9 mouse cellular contexts compared by ENCODE assay signal in the genomic region with DNA sequence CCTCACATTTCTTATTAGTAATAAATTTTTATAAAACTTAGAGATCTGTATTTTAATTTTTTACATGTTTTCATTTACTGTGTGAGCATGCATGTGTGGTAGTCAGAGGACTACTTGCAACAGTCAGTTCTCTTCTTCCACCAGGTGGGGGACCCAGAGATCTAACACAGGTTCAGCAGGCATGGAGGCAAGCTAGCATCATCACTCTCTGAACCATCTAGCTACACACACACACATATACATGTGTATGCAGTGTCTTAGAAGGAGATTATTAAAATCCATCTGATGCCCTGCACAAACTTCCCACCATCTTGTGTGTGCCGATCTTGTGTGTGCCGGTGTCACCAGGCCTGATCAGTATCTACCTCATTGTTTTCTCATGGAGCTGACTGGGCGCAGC. TPM values are rescaled to one million over a fixed set of nuclear protein-coding genes. Genes with fewer than 3 reads are reported as not detected.
A peak's percentile ranks its signal among the peaks of the same experiment; 100 is the strongest.
DNase-seq lines count a peak whose midpoint lies in the region; ATAC-seq lines count a peak whose summit lies in the region.
"Had no signal": no experiment of that assay in that cellular context is flagged by ENCODE, and none has a peak within 500 bp of the region (broad histone marks: within the 10 kb centered on the region; RNA-seq: fewer than 3 reads in every experiment).

No protein-coding gene starts in this region.

- no peaks in the 10 kb centered on the region for H3K9me3 ChIP-seq in forebrain, embryonic 16.5 days (ENCODE audit: control insufficient read depth, low read length)
- H3K9me3 ChIP-seq in midbrain, embryonic 15.5 days: no peaks in the 10 kb centered on the region

- peak; percentile 64 for DNase-seq in testis, postnatal 10 days (ENCODE audit: low spot score)
- DNase-seq in testis, postnatal 14 days (ENCODE audit: low spot score): no peak
- DNase-seq in brain, embryonic 18.5 days (ENCODE audit: low read depth, low spot score): peak; percentile 42
- DNase-seq in hindlimb bud, embryonic 11.5 days (ENCODE audit: extremely low spot score, low read depth, low spot score): peak; percentile 20
- peak; percentile 84 to 86 for DNase-seq in left cerebral cortex, postnatal 14 days (ENCODE audit: low spot score in 2 of 2)

- H3K9ac ChIP-seq in forebrain, embryonic 16.5 days (replicated peaks; ENCODE audit: low read depth, low read length): no peak overlapping the region
- H3K9ac ChIP-seq in midbrain, embryonic 15.5 days: no peak overlapping the region

- H3K4me3 ChIP-seq in forebrain, embryonic 16.5 days (replicated peaks; ENCODE audit: low read length): no peak overlapping the region
- no peak overlapping the region for H3K4me3 ChIP-seq in midbrain, embryonic 15.5 days

- H3K4me1 ChIP-seq in forebrain, embryonic 16.5 days (replicated peaks; ENCODE audit: control insufficient read depth, insufficient read depth, low read length): peaks cover under 1% of the 10 kb centered on the region; the same call in 1 of the 2 replicates
- H3K4me1 ChIP-seq in midbrain, embryonic 15.5 days: peaks cover 7% of the 10 kb centered on the region; the same call in 1 of the 2 replicates

- H3K27me3 ChIP-seq in forebrain, embryonic 16.5 days (replicated peaks; ENCODE audit: control insufficient read depth, insufficient read depth, low read length): no peaks in the 10 kb centered on the region; the same call in 1 of the 2 replicates
- H3K27me3 ChIP-seq in midbrain, embryonic 15.5 days (replicated peaks): no peaks in the 10 kb centered on the region

- peak; percentile 87 for ATAC-seq in forebrain, embryonic 16.5 days
- peak; percentile 82 for ATAC-seq in midbrain, embryonic 15.5 days (replicated peaks)
- ATAC-seq in erythroblast, adult 5-6 weeks (replicated peaks; ENCODE audit: low FRiP score, poor library complexity, severe bottlenecking): no peak

- H3K27ac ChIP-seq in forebrain, embryonic 16.5 days (ENCODE audit: low read length): no peak overlapping the region
- no peak overlapping the region for H3K27ac ChIP-seq in midbrain, embryonic 15.5 days

- H3K36me3 ChIP-seq in forebrain, embryonic 16.5 days (ENCODE audit: control insufficient read depth, insufficient read depth): no peaks in the 10 kb centered on the region
- no peaks in the 10 kb centered on the region for H3K36me3 ChIP-seq in midbrain, embryonic 15.5 days (replicated peaks)

- WGBS in forebrain, embryonic 16.5 days: 85% methylated on average over 3 of the region's 3 CpGs
- 74% methylated on average over 3 of the region's 3 CpGs for WGBS in midbrain, embryonic 15.5 days

- no peak overlapping the region for H3K4me2 ChIP-seq in forebrain, embryonic 16.5 days (ENCODE audit: low read length)
- H3K4me2 ChIP-seq in midbrain, embryonic 15.5 days: no peak overlapping the region

- intact Hi-C loops in left cerebral cortex, postnatal 14 days (cut with DNase I): loop anchor here (2.0 to 10.0 kb wide), 3 partner anchors 150 to 1302 kb away; no protein-coding TSS in a partner anchor

RNA-seq across cellular contexts. Expression of gene Olfr412, which starts 15.0 kb away (rescaled TPM):
- not detected in 2 replicates for polyA plus RNA-seq in forebrain, embryonic 16.5 days (2015; fragmentation: Nextera tagmentation; extraction: Ambion mirVana)
- not detected for total RNA-seq in left cerebral cortex, postnatal 14 days (2021)
- not detected in 2 replicates for polyA plus RNA-seq in midbrain, embryonic 15.5 days (2015; fragmentation: Nextera tagmentation; extraction: Ambion mirVana)
- total RNA-seq in erythroblast, adult 5-6 weeks (2015; ENCODE audit: low replicate concordance): not detected in 2 replicates
- total RNA-seq in erythroblast, adult 5-6 weeks (2017; ENCODE audit: low replicate concordance): not detected in 2 replicates
- total RNA-seq: neutrophil, adult 5-6 weeks had no signal

RNA-seq across cellular contexts. Expression of gene Olfr411, which starts 24.4 kb away (rescaled TPM):
- polyA plus RNA-seq in forebrain, embryonic 16.5 days (2015; fragmentation: Nextera tagmentation; extraction: Ambion mirVana): not detected in 2 replicates
- total RNA-seq in left cerebral cortex, postnatal 14 days (2021): not detected
- not detected in 2 replicates for polyA plus RNA-seq in midbrain, embryonic 15.5 days (2015; fragmentation: Nextera tagmentation; extraction: Ambion mirVana)
- not detected in 2 replicates for total RNA-seq in erythroblast, adult 5-6 weeks (2015; ENCODE audit: low replicate concordance)
- not detected in 2 replicates for total RNA-seq in erythroblast, adult 5-6 weeks (2017; ENCODE audit: low replicate concordance)
- total RNA-seq: neutrophil, adult 5-6 weeks had no signal

RNA-seq across cellular contexts. Expression of gene Olfr410, which starts 39.0 kb away (rescaled TPM):
- not detected in 2 replicates for polyA plus RNA-seq in forebrain, embryonic 16.5 days (2015; fragmentation: Nextera tagmentation; extraction: Ambion mirVana)
- total RNA-seq in left cerebral cortex, postnatal 14 days (2021): not detected
- polyA plus RNA-seq in midbrain, embryonic 15.5 days (2015; fragmentation: Nextera tagmentation; extraction: Ambion mirVana): not detected in 2 replicates
- not detected in 2 replicates for total RNA-seq in erythroblast, adult 5-6 weeks (2015; ENCODE audit: low replicate concordance)
- total RNA-seq in erythroblast, adult 5-6 weeks (2017; ENCODE audit: low replicate concordance): 0.09 and 0.56 TPM in 2 replicates
- total RNA-seq: neutrophil, adult 5-6 weeks had no signal
